Mouse (Mus musculus) spleen, adult 10 weeks (tissue): ENCODE measurements around the gene Tnfrsf8. TPM values are rescaled to one million over a fixed set of nuclear protein-coding genes. Genes with fewer than 3 reads are reported as not detected.

Experiments used
- polyA plus RNA-seq: library from polyadenylated mRNA; stranded (reverse); fragments of 350-450 nt; fragmentation: Illumina TruSeq; extraction: RNeasy Lipid Tissue Mini Kit (QIAGEN cat#74804); gene quantifications from one replicate; pipeline ENCODE4 v1.2.3, GENCODE M21; 2015; ENCODE audit warnings: low replicate concordance; ENCODE audit not compliant: insufficient read depth

The Tnfrsf8 gene
- 0.91 TPM for polyA plus RNA-seq

GRCm38 (mm10) chr4:145314836-145315467 is at the start of gene Tnfrsf8:
Gene Tnfrsf8 (minus strand): TSS chr4:145315164.

DNA sequence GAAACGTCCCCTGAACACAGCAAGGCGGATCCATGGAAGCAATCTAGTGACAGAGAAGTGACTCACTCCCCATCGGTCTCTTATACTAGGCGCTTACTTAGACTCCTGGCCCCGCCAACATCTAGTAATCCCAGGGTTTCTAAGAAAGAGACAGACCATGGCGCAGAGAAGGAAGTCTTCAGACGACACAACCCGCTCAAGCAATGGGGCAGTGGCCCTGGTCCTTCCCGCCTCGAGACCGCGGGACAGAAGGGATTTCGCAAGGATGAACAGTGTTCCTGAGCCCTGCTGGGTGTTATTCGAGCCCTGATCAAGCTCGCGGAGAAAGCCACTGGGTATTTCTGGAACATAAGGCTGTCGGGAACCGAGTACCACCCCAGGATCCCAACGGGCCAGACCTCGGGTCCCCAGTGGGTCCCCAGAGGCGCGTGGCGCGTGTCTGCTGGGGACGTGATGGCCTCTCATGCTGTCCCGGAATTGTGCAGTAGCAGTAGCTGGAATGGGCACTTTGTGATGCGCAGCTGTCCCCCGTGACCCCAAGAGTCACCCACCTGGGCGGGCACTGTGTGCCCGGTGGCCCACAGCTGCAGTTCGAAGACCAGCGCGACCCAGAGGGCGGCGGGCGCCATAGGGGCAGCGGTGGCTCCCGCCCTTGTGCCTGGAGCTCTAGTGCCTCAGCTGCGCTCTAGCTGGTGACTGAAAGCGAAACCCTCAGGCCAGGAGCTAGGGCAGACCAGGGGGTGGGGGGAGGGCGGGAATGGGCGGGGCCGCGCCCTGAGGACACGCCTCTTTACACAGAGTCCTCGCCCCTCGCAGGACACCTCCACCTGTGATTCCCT is 68.6 kb downstream of the Tnfrsf8 start, which contains the start of gene Tnfrsf1b:
TSS of gene Tnfrsf1b (minus strand) at position 698 of the 839 bp plus-strand sequence.

Other genes starting within 250 kb of the Tnfrsf8 start
- gene Vps13d, start 120.2 kb downstream of the Tnfrsf8 start, polyA plus RNA-seq: 87.2 TPM
- gene Tnfrsf1b, start 68.3 kb downstream of the Tnfrsf8 start, polyA plus RNA-seq: 50.6 TPM
- 0.12 TPM for gene Zfp990, start 195.6 kb upstream of the Tnfrsf8 start, polyA plus RNA-seq